Mouse (Mus musculus) heart, embryonic 11.5 days (tissue): ENCODE measurements around the gene Hyou1. TPM values are rescaled to one million over a fixed set of nuclear protein-coding genes. Genes with fewer than 3 reads are reported as not detected.
"Not testable (repeated sequence)": the region's sequence is repeated elsewhere in the genome, so short reads cannot be mapped to it uniquely, and the experiment has no call there.

Experiments
- ATAC-seq: fragments of 200-750 bp; cut with Nextera tagmentation; replicated peaks from 2 replicates; pipeline ENCODE4 v1.8.0; 2017; ENCODE audit warnings: moderate library complexity; ENCODE audit not compliant: insufficient number of reproducible peaks, low FRiP score, low TSS enrichment
- H3K27ac ChIP-seq: fragments of 300-500 bp; sonication (generic); 2 replicates; pipeline ENCODE4 v1.5.1; 2014; ENCODE audit warnings: mild to moderate bottlenecking, low read depth, low read length
- H3K27me3 ChIP-seq: fragments of 300-500 bp; sonication (generic); 2 replicates; pipeline ENCODE4 v1.6.1; 2014; ENCODE audit warnings: mild to moderate bottlenecking, low read length, mixed read lengths; ENCODE audit not compliant: control insufficient read depth, insufficient read depth
- H3K36me3 ChIP-seq: fragments of 300-500 bp; sonication (generic); 2 replicates; pipeline ENCODE4 v1.6.1; 2014; ENCODE audit warnings: mild to moderate bottlenecking, low read length, moderate library complexity, mixed read lengths; ENCODE audit not compliant: control insufficient read depth, insufficient read depth
- H3K4me1 ChIP-seq: fragments of 300-500 bp; sonication (generic); 2 replicates; pipeline ENCODE4 v1.6.1; 2014; ENCODE audit warnings: low read length; ENCODE audit not compliant: control insufficient read depth, insufficient read depth
- H3K4me2 ChIP-seq: fragments of 300-500 bp; sonication (generic); 2 replicates; pipeline ENCODE4 v1.6.1; 2014; ENCODE audit warnings: mild to moderate bottlenecking, moderate library complexity
- H3K4me3 ChIP-seq: fragments of 300-500 bp; sonication (generic); 2 replicates; pipeline ENCODE4 v1.5.1; 2014; ENCODE audit warnings: low read depth, low read length
- H3K9ac ChIP-seq: fragments of 300-500 bp; sonication (generic); 2 replicates; pipeline ENCODE4 v1.6.1; 2014; ENCODE audit warnings: mild to moderate bottlenecking, low read depth, low read length, moderate library complexity
- H3K9me3 ChIP-seq: fragments of 300-500 bp; sonication (generic); replicated peaks from 2 replicates; pipeline ENCODE4 v1.6.1; 2016; ENCODE audit warnings: low read length; ENCODE audit not compliant: control insufficient read depth
- WGBS: fragments of 180-500 bp; shearing (Covaris S2); extraction: QIAGEN DNeasy Blood & Tissue Kit; methylation state at CpG from one replicate; pipeline ENCODE4 v1.1.7; 2014; ENCODE audit not compliant: insufficient replicate concordance; 5-methylcytosine and 5-hydroxymethylcytosine counted together
- polyA plus RNA-seq: library from polyadenylated mRNA; unstranded; fragments of >200 nt; fragmentation: Nextera tagmentation; extraction: Ambion mirVana; gene quantifications from 2 replicates; pipeline ENCODE4 v1.2.1, GENCODE M21; 2014

Hyou1 gene
- polyA plus RNA-seq: 18.2 and 19.4 TPM in 2 replicates

DNA sequence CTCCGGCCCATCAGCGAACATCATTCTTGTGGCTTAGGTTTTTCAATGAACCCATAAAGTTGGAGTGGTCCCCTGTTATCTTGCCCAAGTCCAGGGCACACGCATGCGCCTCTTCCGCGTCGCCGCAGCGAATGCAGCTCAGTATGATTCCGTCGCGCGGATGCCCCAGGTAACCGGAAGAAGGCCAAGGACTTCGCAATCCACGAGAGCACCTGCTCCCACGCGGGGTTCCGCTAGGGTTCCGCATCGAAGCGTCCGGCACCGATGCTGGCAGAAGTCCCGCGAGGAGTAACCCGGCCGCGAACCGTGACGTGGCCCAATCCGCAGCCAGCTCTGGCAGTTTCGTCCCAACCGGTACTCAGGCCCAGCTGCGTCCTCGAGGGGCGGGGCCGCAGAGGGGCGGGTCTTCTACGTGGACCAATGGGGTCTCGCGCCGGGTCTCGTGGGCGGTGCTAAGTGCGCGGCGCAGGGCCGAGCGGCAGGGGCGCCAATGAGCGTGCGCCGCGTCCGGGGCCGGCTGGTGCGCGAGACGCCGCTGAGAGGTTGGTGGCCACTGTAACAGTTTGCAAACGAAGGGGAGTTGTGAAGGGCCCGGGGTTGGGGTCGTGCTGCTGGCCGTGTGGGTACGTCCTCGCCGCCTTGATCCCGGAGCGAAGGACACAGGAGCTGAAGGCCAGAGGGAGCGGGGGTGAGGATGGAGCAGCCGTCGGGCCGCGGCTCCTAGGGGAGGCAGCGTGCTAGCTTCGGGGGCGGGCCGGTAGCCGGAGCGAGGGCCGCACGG is at the start of gene Hyou1:
TSS of gene Hyou1 (plus strand) at position 437 of the 781 bp plus-strand sequence.
- Histone ChIP-seq H3K9me3 (no peaks in the 10 kb centered on the region), H3K9ac (peak within 1 kb of the TSS; percentile 95), H3K4me3 (peak within 1 kb of the TSS; percentile 89), H3K36me3 (peaks cover 17% of the 10 kb centered on the region), H3K4me2 (peak within 1 kb of the TSS; percentile 72), H3K27ac (peak within 1 kb of the TSS; percentile 87), H3K27me3 (no peaks in the 10 kb centered on the region), H3K4me1 (peaks cover 14% of the 10 kb centered on the region)
- WGBS: under 1% methylated on average over 83 of the region's 83 CpGs
- peak; percentile 98 for ATAC-seq

DNA sequence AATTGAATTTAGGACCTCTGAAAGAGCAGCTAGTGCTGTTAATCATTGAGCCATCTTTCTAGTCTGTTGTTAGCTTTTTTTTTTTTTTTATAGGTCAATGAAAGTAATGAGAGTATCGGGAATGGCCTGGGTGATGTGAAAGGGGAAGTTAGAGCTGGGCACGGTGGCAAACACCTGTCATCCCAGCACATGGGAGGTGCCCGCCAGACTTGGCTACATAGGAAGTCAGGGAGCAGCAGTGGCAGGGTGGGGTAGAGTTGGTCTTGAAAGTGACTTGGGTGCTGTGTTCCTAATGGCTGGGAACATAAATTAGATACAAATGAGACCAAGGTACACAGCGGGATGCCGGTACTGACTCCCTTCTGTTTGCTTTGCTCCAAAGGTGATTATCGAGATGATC is 48.6 kb upstream of the Hyou1 start:
- Histone ChIP-seq H3K27ac (no peak overlapping the region), H3K9me3 (no peaks in the 10 kb centered on the region), H3K27me3 (no peaks in the 10 kb centered on the region), H3K4me2 (no peak overlapping the region), H3K9ac (no peak overlapping the region), H3K4me1 (peaks cover 9% of the 10 kb centered on the region; the same call in 1 of the 2 replicates), H3K36me3 (peaks cover 27% of the 10 kb centered on the region), H3K4me3 (no peak overlapping the region)
- ATAC-seq: no peak
- 94% methylated on average over 6 of the region's 6 CpGs for WGBS

DNA sequence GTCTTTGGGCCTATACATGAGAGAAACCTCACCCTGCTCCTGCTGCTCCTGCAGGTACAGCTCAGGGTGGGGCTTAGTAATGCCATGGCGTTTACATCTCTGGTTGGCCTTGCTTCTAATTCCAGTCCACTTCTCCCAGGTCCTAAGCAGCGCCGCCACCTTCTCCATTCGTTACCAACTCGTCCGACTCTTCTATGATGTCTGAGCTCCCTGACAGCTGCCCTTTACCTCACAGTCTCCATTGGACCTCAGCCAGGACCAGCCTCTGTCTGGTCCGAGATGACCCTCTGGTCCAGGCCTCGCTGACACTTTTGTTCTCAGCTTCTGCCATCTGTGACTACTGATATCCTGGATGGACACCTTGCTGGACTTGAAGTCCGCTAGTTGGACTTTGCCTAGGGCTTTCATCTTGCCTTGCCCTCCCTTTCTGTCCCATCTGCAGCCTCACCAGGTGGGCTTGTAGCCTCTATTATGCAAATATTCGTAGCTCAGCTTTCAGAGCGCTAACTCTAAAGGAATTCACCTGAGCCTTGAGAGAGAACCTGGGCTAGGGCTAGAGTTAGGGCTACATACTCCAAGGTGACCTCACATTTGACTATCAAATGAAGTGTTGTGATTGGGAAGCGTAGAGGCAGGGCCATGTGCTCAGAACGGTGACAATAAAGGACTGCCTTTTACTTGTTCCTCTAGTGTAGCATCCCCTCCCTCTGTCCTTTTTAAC is 46.2 kb upstream of the Hyou1 start:
- 92% methylated on average over 13 of the region's 13 CpGs for WGBS
- peaks cover 27% of the 10 kb centered on the region for H3K36me3 ChIP-seq
- peak overlapping the region; percentile 7; the same call in 1 of the 2 replicates for H3K4me2 ChIP-seq
- no peak overlapping the region for H3K27ac ChIP-seq
- H3K9me3 ChIP-seq: no peaks in the 10 kb centered on the region
- no peak overlapping the region for H3K9ac ChIP-seq
- peaks cover 8% of the 10 kb centered on the region; the same call in 1 of the 2 replicates for H3K4me1 ChIP-seq
- no peak overlapping the region for H3K4me3 ChIP-seq
- H3K27me3 ChIP-seq: no peaks in the 10 kb centered on the region
- no peak for ATAC-seq

- Histone ChIP-seq H3K9me3 (no peaks in the 10 kb centered on the region), H3K9ac (peak within 1 kb of the TSS; percentile 93), H3K4me1 (peaks cover 7% of the 10 kb centered on the region; the same call in 1 of the 2 replicates), H3K27ac (peak within 1 kb of the TSS; percentile 94), H3K4me2 (peak within 1 kb of the TSS; percentile 85), H3K36me3 (peaks cover 29% of the 10 kb centered on the region), H3K27me3 (no peaks in the 10 kb centered on the region), H3K4me3 (peak within 1 kb of the TSS; percentile 78)
- under 1% methylated on average over 84 of the region's 91 CpGs for WGBS
- peak; percentile 94 for ATAC-seq
Measured at GRCm38 (mm10) chr9:44334396-44335330, 44.6 kb upstream of the Hyou1 start, which contains the start of gene H2afx. Gene H2afx, plus strand, starts transcription at chr9:44334694.

DNA sequence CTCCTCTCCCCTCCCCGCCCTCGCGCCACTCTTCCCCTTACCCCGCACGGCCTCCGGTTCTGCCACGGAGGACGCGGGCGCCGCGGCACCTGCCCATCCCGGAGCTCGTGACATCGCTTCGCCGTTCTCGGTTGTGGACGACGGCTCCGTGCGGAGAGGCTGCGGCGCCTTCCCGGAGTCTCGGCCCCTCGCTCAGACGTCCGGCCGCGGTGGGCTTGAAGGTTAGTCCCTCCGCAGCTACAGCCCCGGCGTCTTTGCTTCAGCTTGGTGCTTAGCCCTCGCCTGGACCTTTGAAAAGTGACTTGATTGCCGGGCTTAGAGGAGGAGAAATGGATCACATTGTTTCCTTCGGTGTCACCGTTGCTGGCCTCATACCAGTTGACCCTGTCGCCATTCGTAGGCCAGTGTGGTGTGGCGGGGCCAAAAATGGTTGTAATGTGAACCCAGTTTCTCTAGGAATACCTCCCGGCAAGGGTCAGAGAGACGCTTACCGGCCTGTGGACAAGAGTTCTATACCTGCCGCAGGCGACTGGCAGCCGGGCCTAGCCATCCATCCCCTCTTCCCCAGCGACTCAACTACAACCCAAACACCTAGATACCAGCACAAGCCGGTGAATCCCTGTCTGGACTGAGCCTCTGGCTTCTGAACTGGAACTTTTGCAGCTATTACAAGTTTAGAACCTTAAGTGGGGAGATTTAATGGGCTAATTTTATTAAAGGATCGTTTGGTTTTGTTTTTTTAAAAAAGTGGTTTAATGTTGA is 43.8 kb upstream of the Hyou1 start:
- ATAC-seq: 0 out of 2 replicates have a peak, but pooled peaks have one; percentile 2
- H3K9ac ChIP-seq: peak overlapping the region; percentile 93
- peak overlapping the region; percentile 85 for H3K4me2 ChIP-seq
- no peaks in the 10 kb centered on the region for H3K27me3 ChIP-seq
- peaks cover 7% of the 10 kb centered on the region; the same call in 1 of the 2 replicates for H3K4me1 ChIP-seq
- H3K9me3 ChIP-seq: no peaks in the 10 kb centered on the region
- peak overlapping the region; percentile 94 for H3K27ac ChIP-seq
- WGBS: under 1% methylated on average over 50 of the region's 50 CpGs
- peaks cover 23% of the 10 kb centered on the region for H3K36me3 ChIP-seq
- peak overlapping the region; percentile 78 for H3K4me3 ChIP-seq

- Histone ChIP-seq H3K36me3 (peaks cover 20% of the 10 kb centered on the region), H3K27ac (peak overlapping the region; percentile 94; the same call in 1 of the 2 replicates), H3K27me3 (no peaks in the 10 kb centered on the region), H3K9me3 (no peaks in the 10 kb centered on the region), H3K4me1 (peaks cover 7% of the 10 kb centered on the region; the same call in 1 of the 2 replicates), H3K9ac (peak overlapping the region; percentile 93), H3K4me2 (peak overlapping the region; percentile 85), H3K4me3 (peak overlapping the region; percentile 78)
- 1% methylated on average over 5 of the region's 5 CpGs for WGBS
- ATAC-seq: no peak
Measured at GRCm38 (mm10) chr9:44336093-44336406, 43.2 kb upstream of the Hyou1 start.

DNA sequence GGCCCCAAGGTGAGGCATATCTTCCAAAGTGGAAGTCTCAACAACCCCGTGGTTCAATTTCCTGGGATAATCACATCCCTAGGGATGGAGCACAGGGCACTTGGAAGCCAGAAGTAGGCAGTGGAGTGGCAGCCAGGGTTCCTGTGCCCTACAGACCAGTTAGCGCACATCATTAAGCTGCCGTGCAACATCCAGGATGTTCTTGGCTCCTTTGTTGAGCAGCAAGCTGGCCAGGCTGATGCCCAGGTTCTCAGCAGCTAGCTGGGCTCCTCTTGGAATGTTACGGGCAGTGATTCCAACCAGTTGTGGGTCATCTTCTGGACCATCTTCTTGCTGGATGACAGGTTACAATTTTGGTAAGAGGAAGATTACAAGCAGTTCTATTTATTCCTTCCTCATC is 42.8 kb upstream of the Hyou1 start:
- H3K27ac ChIP-seq, H3K27me3 ChIP-seq, H3K9me3 ChIP-seq, ATAC-seq, H3K4me1 ChIP-seq: not testable (repeated sequence)
- peak overlapping the region; percentile 85 for H3K4me2 ChIP-seq
- WGBS: 44% methylated on average over 4 of the region's 4 CpGs
- H3K4me3 ChIP-seq: peak overlapping the region; percentile 78
- peaks cover 20% of the 10 kb centered on the region for H3K36me3 ChIP-seq
- peak overlapping the region; percentile 40 for H3K9ac ChIP-seq
